Mouse (Mus musculus) heart, postnatal 10 days (tissue): Measurements from ENCODE around the gene Rpp25l. TPM values are rescaled to one million over a fixed set of nuclear protein-coding genes. Genes with fewer than 3 reads are reported as not detected.
A peak's percentile ranks its signal among the peaks of the same experiment; 100 is the strongest.
"Not testable (repeated sequence)": the region's sequence is repeated elsewhere in the genome, so short reads cannot be mapped to it uniquely, and the experiment has no call there.

Source experiments
- DNase-seq, 2 experiments: peaks; one replicate each; pipeline ENCODE4 v3.0.0; 2021
- intact Hi-C: fragments of 180-260 bp; cut with DNase I; formaldehyde crosslinking; loops from one replicate; pipeline ENCODE4 v1.15.1; 2025
- total RNA-seq, 2 experiments: library from RNA; stranded (reverse); gene quantifications; 2 replicates each; pipeline ENCODE4 v1.2.3; 2021

Gene Rpp25l
- total RNA-seq = 10 to 100 TPM; 28.0 to 32.1 TPM

- DNase-seq = peak; percentile 90 to 92
- intact Hi-C loops = no loop called here
Observed at GRCm38 (mm10) chr4:41713197-41714067, at the start of gene Rpp25l. Gene Rpp25l (minus strand): TSS chr4:41713534.

- intact Hi-C loops = not testable (repeated sequence)
- DNase-seq = peak; percentile 77
Observed at GRCm38 (mm10) chr4:41762688-41763114, 49.4 kb upstream of the Rpp25l start.

GRCm38 (mm10) chr4:41762099-41762687 lies 48.9 kb upstream of the Rpp25l start:
- intact Hi-C loops = no loop called here
- no peak for DNase-seq

GRCm38 (mm10) chr4:41761680-41762079 lies 48.3 kb upstream of the Rpp25l start:
- no peak for DNase-seq
- intact Hi-C loops = no loop called here

- no peak for DNase-seq
- intact Hi-C loops = no loop called here
Observed at GRCm38 (mm10) chr4:41760911-41761310, 47.6 kb upstream of the Rpp25l start.

- intact Hi-C loops = no loop called here
- peak; percentile 94 to 95 for DNase-seq
Observed at GRCm38 (mm10) chr4:41760288-41760721, 47.0 kb upstream of the Rpp25l start.

GRCm38 (mm10) chr4:41759656-41760287 lies 46.4 kb upstream of the Rpp25l start:
- intact Hi-C loops = no loop called here
- DNase-seq = peak; percentile 29 to 46

- DNase-seq = peak; percentile 53 to 65
- intact Hi-C loops = no loop called here
Observed at GRCm38 (mm10) chr4:41759206-41759605, 45.9 kb upstream of the Rpp25l start.

- intact Hi-C loops = no loop called here
Observed at GRCm38 (mm10) chr4:41758701-41759100, 45.4 kb upstream of the Rpp25l start.

GRCm38 (mm10) chr4:41758021-41758420 lies 44.7 kb upstream of the Rpp25l start:
- no peak for DNase-seq
- intact Hi-C loops = no loop called here

More at GRCm38 (mm10) chr4:41758701-41759100, 45.4 kb upstream of the Rpp25l start:
- no peak for DNase-seq

- DNase-seq = no peak
- intact Hi-C loops = no loop called here
Observed at GRCm38 (mm10) chr4:41757321-41757720, 44.0 kb upstream of the Rpp25l start.

GRCm38 (mm10) chr4:41756440-41756839 lies 43.1 kb upstream of the Rpp25l start:
- intact Hi-C loops = no loop called here

GRCm38 (mm10) chr4:41755338-41756305 lies 42.3 kb upstream of the Rpp25l start, which contains the start of gene Sigmar1:
Gene Sigmar1 (minus strand): TSS chr4:41756157.
- intact Hi-C loops = no loop called here

More at GRCm38 (mm10) chr4:41756440-41756839, 43.1 kb upstream of the Rpp25l start:
- no peak for DNase-seq

GRCm38 (mm10) chr4:41754797-41755337 lies 41.5 kb upstream of the Rpp25l start, which contains the start of gene Galt:
Gene Galt (plus strand): TSS chr4:41755228.
- no peak for DNase-seq
- intact Hi-C loops = no loop called here

More at GRCm38 (mm10) chr4:41755338-41756305, 42.3 kb upstream of the Rpp25l start, which contains the start of gene Sigmar1:
- peak; percentile 89 to 92 for DNase-seq

GRCm38 (mm10) chr4:41745021-41745420 lies 31.7 kb upstream of the Rpp25l start:
- no peak for DNase-seq
- intact Hi-C loops = no loop called here

- intact Hi-C loops = no loop called here
- DNase-seq = no peak
Observed at GRCm38 (mm10) chr4:41744131-41744530, 30.8 kb upstream of the Rpp25l start.

- peak; percentile 95 for DNase-seq
- intact Hi-C loops = loop anchor here (2.0 kb wide), 1 partner anchor 18 kb away; the partner anchor contains the start of gene Dctn3
Observed at GRCm38 (mm10) chr4:41741158-41741560, 27.8 kb upstream of the Rpp25l start.

- no peak for DNase-seq
- intact Hi-C loops = loop anchor here (2.0 kb wide), 1 partner anchor 18 kb away; the partner anchor contains the start of gene Dctn3
Observed at GRCm38 (mm10) chr4:41740380-41741157, 27.2 kb upstream of the Rpp25l start.

- DNase-seq = no peak
- intact Hi-C loops = no loop called here
Observed at GRCm38 (mm10) chr4:41739260-41739659, 25.9 kb upstream of the Rpp25l start.
